ENCODE assay signal across 28 mouse cellular contexts in the genomic region with DNA sequence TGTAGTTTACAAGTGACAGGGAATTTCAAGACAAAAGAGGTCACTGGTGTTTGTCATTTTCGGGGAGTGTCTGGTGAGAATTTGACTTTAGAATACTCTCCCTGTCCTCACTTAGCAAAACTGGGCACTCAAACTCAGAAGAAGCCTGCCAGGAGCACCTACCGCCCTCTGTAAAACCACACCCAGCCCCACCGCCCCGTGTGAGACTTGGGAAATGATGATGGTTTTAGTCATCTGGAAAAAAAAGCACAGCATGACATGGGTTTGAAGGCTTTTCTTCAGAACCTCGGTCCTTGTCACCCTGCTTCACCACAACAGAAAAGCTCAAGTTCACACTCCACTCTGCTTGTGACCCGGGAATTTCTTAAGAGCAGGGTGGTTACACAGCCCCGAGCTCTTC.
DNase-seq lines count a peak whose midpoint lies in the region; ATAC-seq and TF ChIP-seq lines count a peak whose summit lies in the region.
"Had no signal": no experiment of that assay in that cellular context is flagged by ENCODE, and none has a peak within 500 bp of the region (broad histone marks: within the 10 kb centered on the region; RNA-seq: fewer than 3 reads in every experiment).

No protein-coding gene starts in this region.

- peaks cover 6% of the 10 kb centered on the region for H3K79me2 ChIP-seq in CH12.LX (replicated peaks; ENCODE audit: control insufficient read depth, extremely low read depth, insufficient read depth, poor library complexity, severe bottlenecking)

- no peak overlapping the region for H3K4me2 ChIP-seq in midbrain, embryonic 16.5 days (ENCODE audit: low read length)
- peak overlapping the region; percentile 69 for H3K4me2 ChIP-seq in CH12.LX (ENCODE audit: insufficient read depth, low read depth, poor library complexity, severe bottlenecking)
- H3K4me2 ChIP-seq in kidney, embryonic 14.5 days (replicated peaks; ENCODE audit: low read depth, low read length) = no peak overlapping the region
- H3K4me2 ChIP-seq: embryonic facial prominence, embryonic 15.5 days; heart, embryonic 13.5 days; liver, embryonic 15.5 days; lung, embryonic 15.5 days; midbrain, embryonic 15.5 days had no signal

- no peaks in the 10 kb centered on the region for H3K9me3 ChIP-seq in midbrain, embryonic 10.5 days (replicated peaks)
- H3K9me3 ChIP-seq in midbrain, embryonic 16.5 days (replicated peaks; ENCODE audit: control insufficient read depth, low read length, poor library complexity, severe bottlenecking) = no peaks in the 10 kb centered on the region
- H3K9me3 ChIP-seq in CH12.LX (replicated peaks; ENCODE audit: low read length) = no peaks in the 10 kb centered on the region
- no peaks in the 10 kb centered on the region for H3K9me3 ChIP-seq in kidney, embryonic 14.5 days (ENCODE audit: control insufficient read depth, low read length)
- H3K9me3 ChIP-seq: embryonic facial prominence, embryonic 15.5 days; forebrain, embryonic 10.5 days; heart, embryonic 13.5 days; limb, embryonic 10.5 days; liver, embryonic 15.5 days; lung, embryonic 15.5 days; midbrain, embryonic 15.5 days had no signal

- in situ Hi-C loops in CH12.LX (cut with MboI; ENCODE audit: low pct_ligation_motif_present, low pct_unique_long_range_greater_than_20kb, low sequenced_read_pairs) = no loop called here

- no peak overlapping the region for H3K9ac ChIP-seq in midbrain, embryonic 16.5 days (ENCODE audit: low read depth, low read length)
- peak overlapping the region; percentile 27; the same call in 1 of the 2 replicates for H3K9ac ChIP-seq in CH12.LX (ENCODE audit: insufficient read depth, low read depth)
- no peak overlapping the region for H3K9ac ChIP-seq in kidney, embryonic 14.5 days (ENCODE audit: low read depth, low read length)
- H3K9ac ChIP-seq: embryonic facial prominence, embryonic 15.5 days; forebrain, postnatal 0 days; liver, embryonic 15.5 days; lung, embryonic 15.5 days; midbrain, embryonic 15.5 days had no signal

- no peak for TF ChIP-seq POLR2A in CH12.LX (IDR thresholded peaks at IDR 0.05; ENCODE audit: low read depth, low read length)

- TF ChIP-seq CTCF in CH12.LX (conservative IDR thresholded peaks at IDR 0.05 in 1 of 2, IDR thresholded peaks at IDR 0.05 in 1 of 2; ENCODE audit: low read depth in 2 of 2, low read length in 2 of 2) = no peak

- WGBS in midbrain, embryonic 10.5 days = 50% methylated on average over 7 of the region's 7 CpGs
- WGBS in midbrain, embryonic 16.5 days = 34% methylated on average over 7 of the region's 7 CpGs
- 58% methylated on average over 7 of the region's 7 CpGs for WGBS in kidney, embryonic 14.5 days

- peaks cover 33% of the 10 kb centered on the region for H3K4me1 ChIP-seq in midbrain, embryonic 10.5 days
- peaks cover 6% of the 10 kb centered on the region; the same call in 1 of the 2 replicates for H3K4me1 ChIP-seq in midbrain, embryonic 16.5 days (ENCODE audit: control insufficient read depth, insufficient read depth, low read length)
- peaks cover 25 to 79% of the 10 kb centered on the region in 2 experiments for H3K4me1 ChIP-seq in CH12.LX (ENCODE audit: control insufficient read depth in 1 of 2, insufficient read depth in 2 of 2)
- H3K4me1 ChIP-seq in kidney, embryonic 14.5 days (ENCODE audit: control insufficient read depth, insufficient read depth, low read length) = peaks cover 10% of the 10 kb centered on the region; the same call in 1 of the 2 replicates
- H3K4me1 ChIP-seq: liver, embryonic 15.5 days had no signal

- no peak for TF ChIP-seq RAD21 in CH12.LX (IDR thresholded peaks at IDR 0.05; ENCODE audit: low read depth, low read length)

- ATAC-seq in midbrain, embryonic 16.5 days = no peak
- ATAC-seq in kidney, embryonic 14.5 days (ENCODE audit: low FRiP score, low TSS enrichment) = no peak
- ATAC-seq: forebrain, postnatal 0 days; hindbrain, postnatal 0 days; midbrain, embryonic 15.5 days had no signal

- 0 out of 2 replicates have a peak, but pooled peaks cover 4% of the 10 kb centered on the region for H3K27me3 ChIP-seq in midbrain, embryonic 10.5 days (ENCODE audit: low read depth, poor library complexity, severe bottlenecking)
- no peaks in the 10 kb centered on the region for H3K27me3 ChIP-seq in midbrain, embryonic 16.5 days (ENCODE audit: control insufficient read depth, insufficient read depth, low read depth, low read length)
- H3K27me3 ChIP-seq in CH12.LX (replicated peaks) = no peaks in the 10 kb centered on the region
- H3K27me3 ChIP-seq in kidney, embryonic 14.5 days (ENCODE audit: control insufficient read depth, insufficient read depth, low read length) = no peaks in the 10 kb centered on the region
- H3K27me3 ChIP-seq: embryonic facial prominence, embryonic 15.5 days; heart, embryonic 13.5 days; liver, embryonic 15.5 days; lung, embryonic 15.5 days; midbrain, embryonic 15.5 days had no signal

- dilution Hi-C loops in CH12.LX (cut with MboI; ENCODE audit: extremely low pct_ligation_motif_present, extremely low pct_unique_long_range_greater_than_20kb, low sequenced_read_pairs) = no loop called here

- DNase-seq in midbrain, embryonic 10.5 days (ENCODE audit: low spot score) = peak; percentile 22
- DNase-seq in CH12.LX (ENCODE audit: extremely low read depth) = peak; percentile 60
- DNase-seq in fibroblast of lung, adult 2 months (ENCODE audit: low read depth) = peak; percentile 35
- DNase-seq in gastrocnemius, postnatal 36 days = no peak
- DNase-seq in neural tube, embryonic 10.5 days (ENCODE audit: extremely low spot score, low spot score) = no peak
- DNase-seq: adrenal gland, postnatal 36 days; cerebellum, adult 11 months; cerebellum, adult 9-11 months; forebrain, postnatal 0 days; gastrocnemius, postnatal 14 days; heart, adult 18-20 months; heart, postnatal 14 days; kidney, adult 11 months; liver; lung, postnatal 36 days; thymus, postnatal 4 days had no signal

- TF ChIP-seq EP300 in CH12.LX (IDR thresholded peaks at IDR 0.05; ENCODE audit: low read length) = no peak

- H3K4me3 ChIP-seq in midbrain, embryonic 10.5 days = no peak overlapping the region
- no peak overlapping the region for H3K4me3 ChIP-seq in midbrain, embryonic 16.5 days (ENCODE audit: low read depth, low read length)
- H3K4me3 ChIP-seq in CH12.LX (replicated peaks in 1 of 3; ENCODE audit: low read depth in 2 of 3, low read length in 2 of 3, poor library complexity in 1 of 3) = peak overlapping the region in 1 of 3 experiments; percentile 4
- no peak overlapping the region for H3K4me3 ChIP-seq in kidney, embryonic 14.5 days (ENCODE audit: low read length)
- H3K4me3 ChIP-seq: embryonic facial prominence, embryonic 15.5 days; forebrain, embryonic 10.5 days; heart, embryonic 13.5 days; left cerebral cortex, adult 2 months; limb, embryonic 10.5 days; liver, embryonic 15.5 days; lung, embryonic 15.5 days; midbrain, embryonic 15.5 days had no signal

- intact Hi-C loops in gastrocnemius, postnatal 36 days (cut with DNase I) = no loop called here

- no peak overlapping the region; the same call in 1 of the 2 replicates for H3K27ac ChIP-seq in midbrain, embryonic 10.5 days (replicated peaks)
- no peak overlapping the region for H3K27ac ChIP-seq in midbrain, embryonic 16.5 days (ENCODE audit: low read length)
- H3K27ac ChIP-seq in CH12.LX (ENCODE audit: insufficient read depth, low read depth) = peak overlapping the region; percentile 31
- no peak overlapping the region for H3K27ac ChIP-seq in kidney, embryonic 14.5 days (ENCODE audit: low read depth, low read length)
- H3K27ac ChIP-seq: embryonic facial prominence, embryonic 15.5 days; forebrain, embryonic 10.5 days; heart, embryonic 13.5 days; hindbrain, postnatal 0 days; kidney, postnatal 0 days; left cerebral cortex, adult 2 months; limb, embryonic 10.5 days; liver, embryonic 15.5 days; lung, embryonic 15.5 days; midbrain, embryonic 15.5 days had no signal

- H3K36me3 ChIP-seq in midbrain, embryonic 10.5 days = no peaks in the 10 kb centered on the region
- no peaks in the 10 kb centered on the region for H3K36me3 ChIP-seq in midbrain, embryonic 16.5 days (ENCODE audit: control insufficient read depth, insufficient read depth, low read length)
- H3K36me3 ChIP-seq in CH12.LX (replicated peaks in 1 of 2; ENCODE audit: control insufficient read depth in 1 of 2, insufficient read depth in 1 of 2, low read length in 1 of 2) = peaks cover 0 to 7% of the 10 kb centered on the region in 2 experiments
- H3K36me3 ChIP-seq in kidney, embryonic 14.5 days (ENCODE audit: control insufficient read depth, insufficient read depth, low read length) = no peaks in the 10 kb centered on the region
- H3K36me3 ChIP-seq: embryonic facial prominence, embryonic 15.5 days; forebrain, embryonic 10.5 days; heart, embryonic 13.5 days; limb, embryonic 10.5 days; liver, embryonic 15.5 days; lung, embryonic 15.5 days; midbrain, embryonic 15.5 days had no signal

TF ChIP-seq in CH12.LX, 34 proteins besides CTCF, POLR2A, EP300 and RAD21 (continues in another document):
- TF ChIP-seq USF1 (IDR thresholded peaks at IDR 0.05; ENCODE audit: low read depth, low read length) (no peak), ELF1 (IDR thresholded peaks at IDR 0.05; ENCODE audit: low read depth, low read length) (no peak), BHLHE40 (IDR thresholded peaks at IDR 0.05; ENCODE audit: low read depth, low read length) (peak; percentile 60), NELFE (IDR thresholded peaks at IDR 0.05; ENCODE audit: low read depth, low read length) (no peak), SMC3 (IDR thresholded peaks at IDR 0.05; ENCODE audit: low read depth, low read length) (no peak; the same call in 1 of the 2 replicates), MYC (IDR thresholded peaks at IDR 0.05; ENCODE audit: low read depth, low read length) (peak; percentile 46; the same call in 1 of the 2 replicates), GABPA (IDR thresholded peaks at IDR 0.05; ENCODE audit: insufficient replicate concordance, low read depth, low read length) (no peak), KAT2A (IDR thresholded peaks at IDR 0.05; ENCODE audit: insufficient replicate concordance, low read length) (no peak), CHD1 (IDR thresholded peaks at IDR 0.05; ENCODE audit: low read depth, low read length) (no peak), HCFC1 (IDR thresholded peaks at IDR 0.05; ENCODE audit: low read depth, low read length) (no peak), CHD2 (IDR thresholded peaks at IDR 0.05; ENCODE audit: low read length) (0 out of 2 replicates have a peak, but pooled peaks have one; percentile 23), UBTF (IDR thresholded peaks at IDR 0.05; ENCODE audit: low read depth, low read length) (0 out of 2 replicates have a peak, but pooled peaks have one; percentile 52), PAX5 (IDR thresholded peaks at IDR 0.05; ENCODE audit: low read length) (no peak), USF2 (conservative IDR thresholded peaks at IDR 0.05; ENCODE audit: low read depth, low read length) (no peak), MAFK (IDR thresholded peaks at IDR 0.05; ENCODE audit: insufficient replicate concordance, low read length) (0 out of 2 replicates have a peak, but pooled peaks have one; percentile 13), JUND (conservative IDR thresholded peaks at IDR 0.05; ENCODE audit: low read depth, low read length) (0 out of 2 replicates have a peak, but pooled peaks have one; percentile 4), TCF12 (IDR thresholded peaks at IDR 0.05; ENCODE audit: low read depth, low read length) (no peak)

Comparison
In these comparisons a context has a peak if more than half of its experiments do, and no peak if none do; other contexts are left out.
1. DNase-seq: peak in midbrain, embryonic 10.5 days (single experiment), CH12.LX (single experiment) and fibroblast of lung, adult 2 months (single experiment); none in gastrocnemius, postnatal 36 days (0 of 2) and neural tube, embryonic 10.5 days (single experiment).